Mouse (Mus musculus) kidney, adult 8-10 months (tissue): ENCODE data around the gene Dclk3.

Source experiments
- DNase-seq, 2 experiments: peaks; one replicate each; pipeline ENCODE4 v3.0.0; 2022

The Dclk3 gene

DNA sequence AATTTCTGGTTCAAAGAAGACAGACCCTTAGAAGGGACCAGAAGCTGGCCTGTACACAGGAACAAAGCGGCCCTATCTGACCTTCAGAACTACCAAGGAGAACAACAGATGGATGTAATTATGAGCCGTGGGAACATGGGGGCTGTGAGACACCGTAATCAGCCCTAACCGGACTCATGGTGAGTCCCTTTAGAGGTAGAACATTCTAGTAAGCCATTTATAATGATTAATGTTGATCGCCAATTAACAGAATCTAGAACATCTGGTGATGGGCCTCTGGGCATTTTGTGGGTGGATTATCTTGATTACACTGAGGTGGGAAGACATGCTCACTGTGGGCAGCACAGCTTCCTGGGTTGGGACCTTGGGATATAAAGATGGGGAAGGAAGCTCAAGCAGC, 54.6 kb downstream of the Dclk3 start:
- DNase-seq: no peak

DNA sequence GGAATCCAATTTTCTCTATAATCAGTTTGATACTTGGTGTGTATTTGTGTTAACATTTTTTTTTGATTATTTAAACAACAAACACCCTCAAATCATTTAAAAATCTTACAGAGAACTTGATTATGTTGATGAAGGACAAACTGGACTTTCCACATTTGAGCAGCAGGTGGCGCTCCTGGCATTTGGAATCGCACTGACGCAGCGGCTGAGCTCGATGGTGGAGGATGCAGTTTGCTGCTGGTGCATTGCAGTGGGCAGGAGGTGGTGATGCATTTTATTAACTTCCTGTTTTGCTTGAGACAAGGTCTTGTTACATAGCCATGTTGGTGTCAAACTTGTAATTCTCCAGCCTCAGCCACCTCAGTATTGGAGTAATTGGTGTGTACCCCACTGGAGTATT, 56.7 kb downstream of the Dclk3 start:
- peak in 1 of 2 experiments; percentile 58 for DNase-seq

DNA sequence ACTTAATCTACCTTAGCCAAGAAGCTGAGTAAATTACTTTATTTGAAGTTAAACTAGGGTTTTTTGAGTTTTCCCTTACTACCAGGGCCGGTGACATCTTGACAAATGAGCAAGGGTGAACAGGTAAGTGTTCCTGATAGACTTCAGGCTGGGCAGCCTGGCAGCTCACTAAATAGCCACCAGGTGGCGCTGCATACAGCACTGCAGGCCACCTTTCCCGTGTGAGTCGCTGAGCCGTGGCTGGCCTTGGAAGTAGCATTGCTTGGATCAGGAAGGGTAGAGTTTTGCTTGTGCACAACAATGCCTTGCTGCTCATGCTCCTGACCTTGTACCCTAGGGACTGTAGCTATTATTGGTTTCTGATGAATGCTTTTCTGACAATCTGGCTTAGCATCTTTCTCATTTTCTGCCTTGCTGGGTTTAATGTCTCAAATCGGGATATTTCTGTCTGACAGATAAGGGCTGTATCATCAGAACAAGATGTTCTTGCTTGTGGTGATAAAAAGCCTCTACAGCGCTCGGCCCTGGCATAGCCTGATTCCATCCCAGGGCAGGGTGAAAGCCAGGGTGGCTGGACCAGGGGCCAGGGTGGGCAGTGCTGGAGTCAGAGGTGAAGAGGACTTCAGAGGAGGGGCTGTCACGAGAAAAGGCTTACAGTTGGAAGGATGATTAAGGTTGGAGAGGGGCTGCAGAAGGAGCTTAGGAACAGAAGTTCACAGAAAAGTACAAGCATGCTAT, 58.4 kb downstream of the Dclk3 start:
- DNase-seq: peak; percentile 38 to 78

DNA sequence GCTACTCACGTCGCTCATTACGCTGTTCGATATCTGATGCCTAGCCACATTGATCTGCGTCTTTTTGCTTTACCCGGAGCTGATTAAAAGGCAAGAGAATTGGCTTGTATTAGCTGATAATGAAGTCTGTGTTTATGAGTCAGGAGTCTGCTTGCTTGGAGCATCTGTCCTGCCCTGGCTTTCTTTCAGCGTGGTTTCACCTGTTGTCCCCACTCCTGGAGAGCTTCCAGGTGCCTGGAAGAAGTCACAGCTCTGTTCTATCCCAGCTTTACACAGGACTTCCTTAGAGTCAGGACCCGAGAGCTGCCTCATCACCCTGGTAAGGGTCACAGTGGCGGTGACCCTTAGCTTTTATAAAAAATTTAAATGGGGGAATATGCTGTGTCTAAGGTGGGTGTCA, 61.3 kb downstream of the Dclk3 start:
- DNase-seq: no peak

GRCm38 (mm10) chr9:111506075-111506474, 67.2 kb downstream of the Dclk3 start:
- DNase-seq: no peak

GRCm38 (mm10) chr9:111514586-111515473, 75.9 kb downstream of the Dclk3 start:
- no peak for DNase-seq

DNA sequence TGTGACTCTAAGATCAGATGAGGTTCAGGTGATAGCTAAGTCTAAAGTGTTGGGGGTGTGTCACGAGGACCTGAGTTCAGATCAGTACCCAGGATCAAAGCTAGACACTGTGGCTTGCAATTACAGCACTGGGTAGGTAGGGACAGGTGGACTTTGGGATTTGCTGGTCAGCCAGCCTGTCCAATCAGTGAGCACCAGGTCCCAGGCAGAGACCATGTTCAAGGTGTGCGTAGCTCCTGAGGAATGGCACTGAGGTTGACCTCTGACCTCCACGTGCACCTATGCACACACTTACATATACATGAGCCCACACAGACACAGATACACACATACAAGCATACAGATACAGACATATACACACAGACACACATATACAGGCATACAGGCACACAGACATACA, 76.7 kb downstream of the Dclk3 start:
- no peak for DNase-seq

DNA sequence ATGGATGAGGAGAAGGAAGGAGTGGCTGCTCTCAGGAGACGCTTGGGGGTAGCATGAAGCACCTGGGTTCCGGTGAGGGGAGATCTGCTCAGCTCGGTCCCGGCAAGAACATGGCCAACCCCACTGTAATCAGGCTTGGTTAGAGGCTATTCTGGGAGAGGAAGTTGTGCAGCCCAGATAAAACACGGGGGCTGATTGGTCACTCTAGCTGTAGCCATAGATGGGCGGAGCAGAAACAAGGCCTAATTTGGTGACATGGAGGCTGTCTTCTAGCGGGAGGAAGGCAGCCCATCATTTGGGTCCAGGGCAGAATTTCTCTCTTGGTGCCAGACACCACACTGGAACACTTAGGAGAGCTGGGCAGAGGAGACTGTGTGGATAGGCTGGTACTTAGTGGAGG, 83.3 kb downstream of the Dclk3 start:
- DNase-seq: no peak

DNA sequence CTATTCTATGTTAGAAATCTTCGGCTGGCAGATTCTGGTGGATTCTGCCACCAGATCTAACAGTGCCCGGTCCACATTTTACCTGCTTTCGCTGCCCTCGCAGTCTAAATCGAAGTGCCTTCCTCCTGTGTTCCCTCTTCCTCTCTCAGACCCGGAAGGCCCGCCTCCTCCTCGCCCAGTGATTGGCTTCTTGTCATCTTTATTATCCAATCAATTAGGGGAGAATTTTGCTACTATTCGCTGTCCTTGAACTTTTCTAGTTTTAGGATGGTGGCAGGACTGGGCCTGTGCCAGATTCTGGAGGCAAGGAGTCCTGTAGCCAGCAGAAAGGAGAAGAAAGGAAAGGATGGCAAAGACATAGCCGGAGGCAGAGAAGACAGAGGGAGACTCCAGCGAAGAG, 84.2 kb downstream of the Dclk3 start:
- no peak for DNase-seq

- DNase-seq: no peak
Observed at GRCm38 (mm10) chr9:111523871-111524270, 85.0 kb downstream of the Dclk3 start.

- DNase-seq: no peak
Observed at GRCm38 (mm10) chr9:111534744-111535423, 96.0 kb downstream of the Dclk3 start.

DNA sequence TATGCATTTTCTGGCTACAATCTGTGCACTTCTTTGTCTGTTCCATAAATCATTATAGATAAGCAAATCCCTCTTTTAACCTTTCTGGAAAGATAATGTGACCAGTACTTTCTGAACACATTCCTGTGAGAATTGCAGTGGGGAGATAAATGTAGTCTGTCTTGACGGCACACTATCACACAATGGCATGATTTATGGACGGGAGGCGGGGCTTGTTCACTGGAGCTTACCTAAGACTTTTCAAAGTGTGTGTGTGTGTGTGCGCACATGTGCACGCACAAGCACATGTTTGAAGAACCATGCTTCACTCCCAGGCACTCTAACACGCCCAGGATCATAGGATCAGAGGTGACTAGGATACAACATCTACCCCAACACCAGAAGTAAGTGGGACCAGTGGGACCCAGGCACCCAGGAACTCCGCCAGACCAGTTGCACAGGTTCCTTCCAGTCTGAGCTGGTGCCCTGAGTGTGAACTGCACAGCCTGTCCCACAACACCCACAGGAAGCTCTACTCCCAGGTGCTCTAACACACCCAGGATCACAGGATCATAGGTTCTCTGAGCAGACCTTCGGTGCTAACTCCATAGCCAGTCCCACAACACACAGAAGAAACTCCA, 96.7 kb downstream of the Dclk3 start:
- no peak for DNase-seq
